Mouse (Mus musculus): ENCODE measurements around the gene Utp3.

Utp3 gene

DNA sequence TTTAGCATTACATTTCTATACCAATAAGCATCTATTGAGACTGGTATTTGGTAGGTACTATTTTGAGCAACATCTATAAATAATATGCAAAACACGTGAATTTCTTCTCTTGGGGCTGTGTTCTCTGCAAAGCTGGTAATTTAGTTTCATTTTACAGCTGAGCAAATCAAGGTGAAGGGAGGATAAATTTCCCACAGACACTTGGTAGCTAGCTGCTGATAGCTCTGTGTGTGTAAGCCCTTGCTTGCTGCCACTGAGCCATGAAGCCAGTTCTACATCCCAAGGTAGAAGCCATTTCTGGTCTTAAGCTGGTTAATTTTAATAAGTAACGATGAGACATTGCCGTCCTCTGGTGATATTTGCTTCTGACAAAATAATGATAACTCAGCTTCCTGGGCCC, 20.6 kb downstream of the Utp3 start:
- DNase-seq, result no peak

DNA sequence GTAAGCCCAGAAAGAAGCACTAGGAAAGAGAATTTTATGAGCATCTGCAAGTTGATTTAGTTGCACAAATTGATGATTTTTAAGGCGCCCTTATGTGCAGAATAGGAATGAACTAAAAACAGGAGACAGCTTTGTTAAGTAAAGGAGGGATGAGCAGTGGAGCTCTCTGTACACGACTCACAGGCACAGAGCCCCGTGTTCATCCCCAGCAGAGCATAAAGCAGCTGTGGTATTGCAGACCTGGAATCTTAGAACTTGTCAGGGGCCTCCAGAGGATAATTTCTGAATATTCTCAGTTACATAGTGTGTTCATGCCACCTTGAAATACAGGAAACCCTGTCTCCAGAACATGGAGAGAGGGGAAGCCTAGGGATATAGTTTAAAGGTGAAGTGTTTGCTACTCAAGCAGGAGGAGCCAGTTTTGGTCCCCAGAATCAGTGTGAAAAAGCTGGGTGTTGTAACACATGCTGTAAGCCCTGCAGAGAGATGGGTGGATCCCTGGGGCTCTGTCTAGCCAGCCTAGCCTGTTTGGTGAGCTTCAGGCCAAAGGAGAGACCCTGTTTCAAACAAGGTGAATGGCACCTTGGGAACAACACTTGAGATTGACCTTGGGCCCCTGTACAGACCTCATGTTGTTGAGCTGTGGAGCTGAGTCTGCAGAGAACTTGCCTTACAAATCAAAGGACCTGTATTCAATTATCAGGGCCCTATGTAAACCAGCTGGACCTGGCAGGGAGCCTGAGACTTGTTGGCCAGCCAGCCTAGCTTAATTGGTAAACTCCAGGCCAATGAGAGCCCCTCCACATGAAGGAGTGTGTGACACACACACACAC, 21.5 kb downstream of the Utp3 start:
- DNase-seq, result no peak

DNA sequence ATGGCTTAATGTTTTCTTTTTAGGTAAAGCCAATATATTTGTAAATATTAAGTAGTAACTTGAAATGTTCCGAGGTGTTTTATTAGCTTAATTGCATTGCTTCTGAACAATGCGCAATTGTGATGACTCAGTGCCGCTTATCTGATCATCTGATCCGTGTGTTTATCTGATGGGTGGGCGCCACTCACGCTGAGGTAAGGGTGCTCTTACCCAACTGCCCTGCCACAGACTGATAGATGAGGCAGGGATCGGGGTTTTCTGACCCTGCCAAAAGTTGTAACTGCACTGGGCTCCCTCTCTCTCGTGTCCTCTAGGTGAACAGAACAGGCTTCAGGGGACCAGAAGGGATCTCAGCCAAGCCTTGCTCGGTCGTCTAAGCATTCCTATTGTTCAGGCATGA, 26.4 kb downstream of the Utp3 start:
- no peak for DNase-seq

DNA sequence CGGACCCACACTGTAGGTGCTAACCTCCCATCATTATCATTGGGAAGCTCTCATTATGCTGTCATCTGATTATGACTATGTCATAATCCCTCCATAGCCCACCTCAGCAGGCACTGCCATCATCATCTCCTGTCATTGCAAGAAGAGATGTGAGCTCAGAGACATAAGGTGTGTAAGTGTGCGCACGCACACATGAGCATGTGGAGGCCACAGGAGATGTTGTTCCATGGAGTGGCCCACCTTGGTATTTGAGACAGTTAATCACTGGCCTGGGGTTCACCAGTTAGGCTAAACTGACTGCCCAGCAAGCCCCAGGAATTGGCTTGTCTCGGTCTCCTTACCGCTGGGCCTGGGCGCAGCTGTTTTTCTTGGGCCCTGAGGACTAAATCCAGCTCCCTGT, 27.1 kb downstream of the Utp3 start:
- no peak for DNase-seq

DNA sequence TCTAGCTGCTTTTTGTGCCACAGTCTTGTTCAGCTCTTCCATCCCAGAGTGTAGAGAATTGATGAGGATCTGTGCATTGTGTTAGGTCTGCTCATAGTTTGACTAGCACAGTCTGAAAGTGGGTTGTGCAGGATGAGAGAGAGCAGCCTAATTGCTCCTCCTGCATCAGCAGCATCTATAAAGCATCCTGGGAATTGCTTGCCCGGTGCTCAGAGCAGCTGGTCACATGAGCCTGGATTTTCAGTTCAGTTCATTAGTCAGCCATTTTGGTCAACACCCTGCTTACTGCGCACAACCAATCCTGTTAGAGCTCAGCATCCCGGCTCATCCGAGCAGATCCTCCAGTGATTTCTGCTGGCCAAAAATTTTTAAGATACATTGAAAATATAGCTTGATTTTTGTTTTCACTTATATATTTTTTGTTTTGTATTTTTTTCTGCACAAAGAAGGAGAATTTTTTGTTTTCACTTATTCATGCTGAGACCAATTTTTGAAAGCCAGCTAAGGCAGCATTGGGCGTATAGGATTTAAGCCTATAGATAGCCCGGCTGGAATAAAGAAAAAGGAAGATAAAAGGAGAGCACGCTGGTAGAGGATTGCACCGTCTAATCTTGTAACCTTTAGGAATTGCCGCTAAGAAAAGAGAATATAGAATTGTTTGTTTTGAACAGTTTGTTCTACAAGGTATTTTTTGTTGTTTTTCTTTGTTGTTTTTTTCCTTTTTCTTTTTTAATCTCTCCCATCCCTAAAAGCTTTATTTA, 29.2 kb downstream of the Utp3 start:
- peak; percentile 96 for DNase-seq

DNA sequence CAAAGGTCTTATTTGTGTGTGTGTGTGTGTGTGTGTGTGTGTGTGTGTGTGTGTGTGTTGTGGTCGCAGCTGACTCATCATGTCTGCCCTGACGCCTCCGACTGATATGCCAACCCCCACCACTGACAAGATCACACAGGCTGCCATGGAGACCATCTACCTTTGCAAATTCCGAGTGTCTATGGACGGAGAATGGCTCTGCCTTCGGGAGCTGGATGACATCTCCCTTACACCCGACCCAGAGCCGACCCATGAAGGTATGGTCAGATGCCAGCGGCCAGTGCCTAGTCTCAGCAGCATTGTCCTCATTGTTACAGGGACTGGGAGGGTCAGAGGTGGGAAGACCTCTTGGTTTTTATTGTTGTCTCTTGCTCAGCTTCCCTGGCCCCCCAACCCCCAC, 29.8 kb downstream of the Utp3 start:
- peak; percentile 60 for DNase-seq

DNA sequence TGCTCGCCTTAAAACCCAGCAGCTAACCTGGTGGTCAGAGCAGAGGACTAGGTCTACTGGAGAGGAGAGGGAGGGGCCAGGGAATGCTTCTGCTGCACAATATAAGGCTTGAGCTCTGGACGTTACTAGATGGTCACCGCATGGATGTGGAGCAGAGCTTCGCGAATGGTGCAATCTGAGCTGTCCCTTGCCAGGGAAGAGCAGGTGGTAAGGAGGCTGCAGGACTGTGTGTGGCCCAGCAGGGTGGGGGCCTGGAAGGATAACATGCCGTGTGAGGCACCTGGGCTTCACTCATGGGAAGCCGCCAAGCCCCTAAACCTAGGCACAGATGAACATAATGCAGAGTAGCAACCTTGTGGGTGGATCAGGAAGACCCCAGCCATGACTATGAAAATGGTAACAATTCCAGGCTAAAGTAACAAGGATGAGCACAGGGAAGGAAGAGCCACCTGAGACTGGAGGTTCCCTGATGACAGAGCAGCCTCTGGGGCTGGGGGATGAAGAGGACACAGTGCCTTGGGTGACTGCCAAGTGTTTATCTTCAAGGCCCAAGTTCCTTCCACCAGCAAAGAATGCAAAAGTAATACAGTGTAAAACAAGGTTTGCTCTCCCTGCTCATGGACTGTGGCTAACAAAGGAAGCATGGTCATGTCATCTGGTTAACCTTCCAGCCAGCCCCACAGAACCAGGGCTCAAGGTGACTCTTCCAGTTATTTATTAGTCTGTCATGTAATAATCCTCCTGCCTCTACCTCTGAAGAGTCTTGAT, 32.3 kb downstream of the Utp3 start:
- no peak for DNase-seq

DNA sequence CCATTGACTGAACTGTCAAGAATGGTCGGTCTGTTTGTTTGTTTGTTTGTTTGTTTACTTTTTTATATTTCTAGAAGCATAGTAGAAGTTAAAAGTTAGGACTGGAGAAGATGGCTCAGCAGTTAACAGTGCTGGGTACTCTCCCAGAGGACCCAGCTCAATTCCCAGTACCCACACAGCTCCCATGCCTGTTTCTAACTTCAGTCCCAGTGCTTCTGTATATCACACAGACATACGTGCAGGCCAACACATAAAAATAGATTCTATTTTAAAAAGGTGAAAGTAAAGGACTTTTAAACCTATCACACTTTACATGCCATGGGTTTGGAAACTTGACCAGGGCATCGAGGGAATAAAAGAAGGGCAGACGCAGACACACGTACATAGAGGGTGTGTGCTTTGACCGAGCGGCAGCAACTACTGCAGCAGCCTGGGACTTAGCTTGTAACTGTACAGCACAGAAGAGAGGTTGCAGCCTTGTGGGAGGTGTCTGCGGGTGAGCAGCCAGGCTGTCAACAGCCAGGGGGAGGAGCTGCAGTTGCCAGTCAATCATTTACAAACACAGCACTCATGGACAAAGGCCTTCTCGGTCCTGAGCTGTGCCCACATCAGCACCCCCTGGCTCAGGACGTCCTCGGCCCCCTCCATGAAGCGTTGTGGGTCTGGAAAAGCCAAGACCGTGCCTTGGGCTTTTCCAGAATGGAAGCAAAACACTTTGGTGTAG, 33.1 kb downstream of the Utp3 start:
- DNase-seq, result peak; percentile 26

DNA sequence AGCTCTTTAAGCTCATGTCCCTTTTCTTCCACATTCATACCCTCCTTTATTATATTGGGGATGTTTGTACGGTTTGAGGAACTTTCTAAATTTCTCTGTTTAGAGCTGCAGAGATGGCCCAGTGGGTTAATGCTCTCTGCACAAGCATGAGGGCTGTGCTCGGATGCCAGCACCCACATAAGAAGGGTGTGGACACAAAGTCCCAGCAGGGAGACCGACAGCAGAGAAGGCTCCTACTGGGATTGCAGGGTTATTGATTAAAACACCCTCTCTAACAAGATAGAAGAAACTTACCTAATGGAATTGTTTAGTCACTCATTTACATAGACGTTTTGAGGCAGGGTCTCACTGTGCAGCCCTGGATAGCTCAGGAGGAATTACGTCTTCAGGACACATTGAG, 34.2 kb downstream of the Utp3 start:
- DNase-seq, result no peak

DNA sequence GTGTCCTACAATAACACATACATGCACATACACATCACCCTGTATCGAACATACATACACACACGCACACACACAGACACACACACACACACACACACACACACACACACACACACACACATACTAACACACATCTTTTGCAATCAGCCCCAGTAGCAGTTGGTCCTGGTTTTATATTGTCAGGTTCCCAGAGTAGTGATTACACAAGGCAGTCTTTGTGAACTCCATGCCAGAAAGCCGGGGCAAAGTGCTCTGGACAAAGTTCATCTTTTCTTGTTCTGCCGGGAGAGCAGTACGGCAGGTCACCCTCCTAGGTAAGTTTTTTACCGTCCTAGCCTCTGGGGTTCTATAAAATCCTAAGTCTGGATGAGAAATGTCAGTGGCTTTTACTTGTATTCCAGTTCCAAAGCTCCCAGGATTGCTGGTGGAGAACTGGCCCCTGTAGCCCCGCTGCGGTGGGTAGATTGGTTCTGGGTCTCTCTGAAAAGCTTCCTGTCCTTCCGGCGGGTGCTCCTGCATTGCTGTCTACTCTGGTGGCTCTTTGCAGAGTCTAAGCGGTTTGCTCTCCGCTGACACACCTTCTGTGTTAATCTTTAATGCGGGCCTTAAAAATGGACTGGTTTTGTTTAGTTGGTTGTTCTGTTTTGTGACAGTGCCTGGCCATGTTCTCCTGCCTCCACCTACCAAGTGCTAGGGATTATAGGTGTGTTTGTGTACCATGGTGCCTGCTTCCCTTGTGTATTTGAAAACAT, 39.3 kb downstream of the Utp3 start:
- no peak for DNase-seq

DNA sequence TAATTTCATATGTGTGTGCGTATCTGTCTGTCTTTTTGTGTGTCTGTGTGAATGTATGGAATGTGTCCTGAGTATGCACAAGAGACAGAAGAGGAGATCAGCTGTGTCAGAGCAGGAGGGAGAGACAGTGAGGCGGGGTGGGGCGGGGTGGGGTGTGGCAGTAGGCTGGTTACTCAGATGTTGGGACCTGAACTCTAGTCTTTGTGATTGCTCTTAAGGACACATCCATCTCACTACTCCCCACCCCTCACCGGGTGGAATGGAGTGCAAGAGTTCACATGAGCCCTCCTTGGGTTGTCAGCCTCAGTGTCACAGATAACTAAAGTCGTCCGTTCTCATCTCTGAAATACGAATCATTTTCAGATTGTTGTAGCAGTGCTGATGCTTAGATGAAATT, 39.9 kb downstream of the Utp3 start:
- DNase-seq, result no peak

DNA sequence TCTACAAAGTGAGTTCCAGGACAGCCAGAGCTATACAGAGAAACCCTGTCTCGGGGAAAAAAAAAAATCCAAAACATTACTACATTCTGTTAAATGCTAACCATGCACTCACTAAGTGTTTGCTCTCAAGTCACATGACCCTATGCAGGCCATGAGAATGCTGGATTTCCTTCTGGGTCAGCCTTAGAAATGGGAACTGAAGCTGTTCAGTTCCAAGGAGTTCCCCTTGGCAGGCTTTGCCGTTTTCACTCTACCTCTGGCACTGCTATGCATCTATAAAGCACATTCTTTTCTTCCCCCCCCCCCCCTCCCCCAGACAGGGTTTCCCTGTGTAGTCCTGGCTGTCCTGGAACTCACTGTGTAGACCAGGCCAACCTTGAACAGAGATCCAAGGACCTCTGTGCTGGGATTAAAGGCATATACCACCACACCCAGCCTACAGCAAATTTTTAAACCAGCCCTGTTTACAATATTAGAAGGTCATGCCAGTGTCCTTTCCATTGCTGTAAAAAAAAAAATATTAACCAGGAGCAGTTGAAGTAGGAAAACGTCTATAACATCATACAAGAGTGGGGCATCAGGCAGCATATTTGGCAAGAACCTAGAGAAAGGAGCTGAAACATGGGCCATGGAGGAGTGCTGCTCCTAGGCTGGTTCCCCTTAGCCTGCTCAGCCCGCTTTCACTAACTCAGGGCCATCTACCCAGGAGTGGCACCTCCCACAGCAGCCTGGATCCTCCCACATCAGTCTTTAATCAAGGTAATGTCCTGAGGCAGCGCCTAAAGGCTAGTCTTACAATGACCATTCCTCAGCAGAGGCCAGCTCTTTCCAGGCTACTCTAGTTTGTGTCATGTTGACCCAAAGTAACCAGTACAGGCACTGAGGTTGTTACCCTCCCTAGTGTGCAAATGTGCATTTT, 41.5 kb downstream of the Utp3 start:
- no peak for DNase-seq

DNA sequence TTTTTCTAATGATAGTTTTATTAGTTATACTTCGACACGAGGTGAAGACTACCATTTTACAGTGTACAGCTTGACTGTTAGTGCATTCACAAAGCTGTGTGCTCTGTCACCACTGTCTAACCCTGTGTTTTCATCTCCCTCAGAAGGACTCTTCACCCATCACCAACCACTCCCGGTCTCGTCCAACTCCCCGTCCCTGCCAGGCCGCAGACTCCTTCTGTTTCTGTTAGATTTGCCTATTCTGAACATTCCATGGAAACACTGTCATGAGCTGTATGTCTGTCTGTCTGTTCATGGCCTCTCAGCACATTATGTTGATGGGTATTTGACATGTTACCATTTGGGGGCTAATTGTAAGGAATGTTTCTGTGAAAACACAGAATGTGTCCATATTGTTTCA, 44.7 kb downstream of the Utp3 start:
- DNase-seq, result no peak

DNA sequence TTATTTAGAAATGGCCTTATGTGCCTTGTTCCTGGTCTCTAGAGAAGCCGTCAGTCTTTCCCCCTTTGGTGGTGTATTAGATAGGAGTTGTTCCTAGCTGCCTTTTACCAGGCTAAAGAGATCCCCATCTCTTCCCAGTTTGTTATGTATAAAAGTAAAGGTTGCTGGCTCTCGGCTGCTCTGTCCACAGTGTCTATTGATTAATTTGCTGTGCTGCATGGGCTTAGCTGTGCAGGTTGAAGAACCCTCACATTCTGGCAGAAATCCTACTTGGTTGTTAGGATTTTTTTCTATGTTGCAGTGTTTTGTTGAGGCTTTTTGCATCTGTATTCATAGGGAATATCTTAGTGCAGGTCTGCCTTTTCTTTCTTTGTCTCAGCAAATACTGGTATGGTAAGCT, 47.8 kb downstream of the Utp3 start:
- DNase-seq, result no peak

DNA sequence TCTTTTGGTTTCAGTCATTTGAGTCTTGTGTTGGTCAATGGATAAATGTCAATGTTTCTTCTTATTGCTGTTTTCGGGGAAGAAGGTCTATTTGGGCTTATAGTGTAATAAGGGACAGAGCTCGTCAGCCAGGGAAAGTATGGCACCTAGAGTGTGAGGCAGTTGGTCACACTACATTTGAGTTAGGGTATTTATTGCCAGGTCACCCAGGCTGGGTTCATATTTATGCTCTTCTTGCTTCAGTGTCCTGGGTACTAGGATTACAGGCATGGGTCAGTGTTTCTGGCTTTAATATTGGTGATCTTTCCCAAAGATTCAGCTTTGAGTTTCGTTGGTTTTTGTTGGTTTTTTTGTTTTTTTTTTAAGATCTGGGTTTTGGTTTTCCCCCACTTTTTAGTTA, 48.5 kb downstream of the Utp3 start:
- DNase-seq, result no peak

DNA sequence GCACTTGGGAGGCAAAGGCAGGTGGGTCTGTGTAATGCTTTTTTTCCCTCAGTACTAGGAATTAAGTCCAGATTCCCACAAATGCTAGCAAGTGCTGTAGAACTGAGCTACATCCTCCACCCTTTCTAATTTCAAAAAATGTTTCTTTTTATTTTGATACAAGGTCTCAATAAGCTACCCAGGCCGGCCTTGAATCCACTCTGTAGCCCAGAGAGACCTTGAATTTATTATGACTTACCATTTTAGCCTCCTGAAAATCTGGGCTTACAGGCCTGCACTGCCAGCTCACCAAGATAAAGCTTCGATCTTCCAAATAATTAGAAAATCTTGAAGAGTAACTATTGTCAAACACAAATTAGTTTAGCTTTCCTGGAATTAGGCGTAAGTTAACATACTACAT, 49.8 kb downstream of the Utp3 start:
- DNase-seq, result no peak

DNA sequence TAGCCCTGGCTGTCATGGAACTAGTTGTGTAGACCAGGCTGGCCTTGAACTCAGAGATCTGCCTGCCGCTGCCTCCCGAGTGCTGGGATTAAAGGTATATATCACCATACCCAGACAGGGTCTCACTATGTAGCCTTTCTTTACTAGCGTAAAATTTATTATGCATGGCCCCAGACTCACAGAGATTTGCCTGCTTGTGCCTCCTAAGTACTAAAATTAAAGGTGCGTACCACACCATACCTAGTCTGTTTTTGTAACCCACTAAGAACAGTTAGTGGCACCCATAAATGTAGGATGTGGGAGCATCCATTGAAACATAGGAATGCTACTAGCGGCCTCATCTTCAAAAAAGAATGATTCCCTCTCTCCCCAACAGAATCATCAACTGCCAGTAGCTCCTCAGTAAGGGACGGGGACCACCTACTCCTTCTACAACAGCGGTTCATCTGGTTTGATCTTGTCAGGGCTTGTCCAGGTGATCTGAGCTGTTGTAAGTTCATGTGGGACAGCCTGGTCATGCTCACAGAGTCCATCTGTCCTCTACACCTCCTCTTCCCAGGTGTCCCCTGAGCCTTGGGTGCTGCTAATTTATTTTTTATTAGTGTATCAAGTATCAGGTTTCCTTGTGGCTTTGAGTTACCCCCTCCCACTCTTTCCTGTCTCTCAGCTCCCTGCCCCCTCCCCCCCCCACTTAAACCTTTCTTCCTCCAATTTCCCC, 50.5 kb downstream of the Utp3 start:
- DNase-seq, result no peak
